Mouse (Mus musculus) lung, embryonic 16.5 days (tissue): ENCODE results near the gene Med12. TPM values are rescaled to one million over a fixed set of nuclear protein-coding genes. Genes with fewer than 3 reads are reported as not detected.

Source experiments
- ATAC-seq: fragments of 200-750 bp; cut with Nextera tagmentation; 2 replicates; pipeline ENCODE4 v1.8.0; 2017; ENCODE audit warnings: low read depth, mild to moderate bottlenecking, moderate library complexity
- H3K27ac ChIP-seq: fragments of 300-500 bp; sonication (generic); 2 replicates; pipeline ENCODE4 v1.5.1; 2014; ENCODE audit warnings: mild to moderate bottlenecking, control low read depth, low read length
- H3K27me3 ChIP-seq: fragments of 300-500 bp; sonication (generic); 2 replicates; pipeline ENCODE4 v1.6.1; 2014; ENCODE audit warnings: low read depth, low read length, mixed read lengths; ENCODE audit not compliant: control insufficient read depth, insufficient read depth
- H3K36me3 ChIP-seq: fragments of 300-500 bp; sonication (generic); 2 replicates; pipeline ENCODE4 v1.6.1; 2014; ENCODE audit warnings: low read length; ENCODE audit not compliant: control insufficient read depth, insufficient read depth
- H3K4me1 ChIP-seq: fragments of 300-500 bp; sonication (generic); replicated peaks from 2 replicates; pipeline ENCODE4 v1.6.1; 2014; ENCODE audit warnings: low read length, mixed read lengths; ENCODE audit not compliant: control insufficient read depth, insufficient read depth
- H3K4me2 ChIP-seq: fragments of 300-500 bp; sonication (generic); 2 replicates; pipeline ENCODE4 v1.6.1; 2014; ENCODE audit warnings: low read depth, low read length, control low read depth
- H3K4me3 ChIP-seq: fragments of 300-500 bp; sonication (generic); 2 replicates; pipeline ENCODE4 v1.5.1; 2014; ENCODE audit warnings: mild to moderate bottlenecking, low read length, control low read depth
- H3K9ac ChIP-seq: fragments of 300-500 bp; sonication (generic); 2 replicates; pipeline ENCODE4 v1.6.1; 2014; ENCODE audit warnings: low read length, control low read depth
- H3K9me3 ChIP-seq: fragments of 300-500 bp; sonication (generic); 2 replicates; pipeline ENCODE4 v1.6.1; 2016; ENCODE audit warnings: low read length; ENCODE audit not compliant: control insufficient read depth
- WGBS: fragments of 180-500 bp; shearing (Covaris S2); extraction: QIAGEN DNeasy Blood & Tissue Kit; methylation state at CpG from one replicate; pipeline ENCODE4 v1.1.7; 2014; 5-methylcytosine and 5-hydroxymethylcytosine counted together
- polyA plus RNA-seq: library from polyadenylated mRNA; unstranded; fragments of >200 nt; fragmentation: Nextera tagmentation; extraction: Ambion mirVana; gene quantifications from 2 replicates; pipeline ENCODE4 v1.2.1, GENCODE M21; 2015

Gene Med12
- polyA plus RNA-seq, 1 experiment from 2014 or later = 34.2 TPM

- Histone ChIP-seq H3K4me2 (no peak within 1 kb of the TSS), H3K36me3 (no peaks in the 10 kb centered on the region), H3K9ac (0 out of 2 replicates have a peak within 1 kb of the TSS, but pooled peaks have one; percentile 20), H3K27me3 (no peaks in the 10 kb centered on the region), H3K9me3 (no peaks in the 10 kb centered on the region), H3K4me3 (peak within 1 kb of the TSS; percentile 18; the same call in 1 of the 2 replicates), H3K27ac (no peak within 1 kb of the TSS), H3K4me1 (0 out of 2 replicates have a peak, but pooled peaks cover 5% of the 10 kb centered on the region)
- WGBS = 38% methylated on average over 5 of the region's 5 CpGs
- no peak for ATAC-seq
These were observed 5.6 kb upstream of the Med12 start, which contains the start of gene Il2rg for GRCm38 (mm10) chrX:101268025-101268754. TSS of gene Il2rg (minus strand) at chrX:101268255.

GRCm38 (mm10) chrX:101268755-101269124, 5.1 kb upstream of the Med12 start, which contains the start of gene Gm20489:
TSS of gene Gm20489 (minus strand) at chrX:101269023.
- WGBS = 55% methylated on average over 3 of the region's 3 CpGs
- peak within 1 kb of the TSS; percentile 18; the same call in 1 of the 2 replicates for H3K4me3 ChIP-seq

GRCm38 (mm10) chrX:101273410-101273809, 420 bp upstream of the Med12 start:
- Histone ChIP-seq H3K27ac (peak overlapping the region; percentile 46; the same call in 1 of the 2 replicates), H3K4me3 (peak overlapping the region; percentile 64), H3K4me1 (peaks cover 5% of the 10 kb centered on the region; the same call in 1 of the 2 replicates), H3K36me3 (peaks cover 3% of the 10 kb centered on the region), H3K27me3 (no peaks in the 10 kb centered on the region; the same call in 1 of the 2 replicates), H3K9ac (peak overlapping the region; percentile 83), H3K9me3 (no peaks in the 10 kb centered on the region), H3K4me2 (peak overlapping the region; percentile 58)
- 23% methylated on average over 6 of the region's 6 CpGs for WGBS
- no peak for ATAC-seq

More at GRCm38 (mm10) chrX:101268755-101269124, 5.1 kb upstream of the Med12 start, which contains the start of gene Gm20489:
- no peaks in the 10 kb centered on the region for H3K36me3 ChIP-seq
- H3K9ac ChIP-seq = 0 out of 2 replicates have a peak within 1 kb of the TSS, but pooled peaks have one; percentile 20
- 0 out of 2 replicates have a peak, but pooled peaks cover 5% of the 10 kb centered on the region for H3K4me1 ChIP-seq
- no peaks in the 10 kb centered on the region for H3K9me3 ChIP-seq
- H3K27me3 ChIP-seq = no peaks in the 10 kb centered on the region
- no peak for ATAC-seq
- H3K27ac ChIP-seq = no peak within 1 kb of the TSS
- no peak within 1 kb of the TSS for H3K4me2 ChIP-seq

GRCm38 (mm10) chrX:101282813-101283212, 9.0 kb downstream of the Med12 start:
- Histone ChIP-seq H3K4me3 (no peak overlapping the region), H3K4me1 (no peaks in the 10 kb centered on the region), H3K27me3 (no peaks in the 10 kb centered on the region), H3K36me3 (peaks cover 6% of the 10 kb centered on the region), H3K27ac (no peak overlapping the region), H3K4me2 (no peak overlapping the region), H3K9ac (no peak overlapping the region), H3K9me3 (no peaks in the 10 kb centered on the region)
- no peak for ATAC-seq
- 77% methylated on average over 6 of the region's 6 CpGs for WGBS

GRCm38 (mm10) chrX:101285534-101285933, 11.7 kb downstream of the Med12 start:
- H3K4me2 ChIP-seq = no peak overlapping the region
- H3K9ac ChIP-seq = no peak overlapping the region
- H3K27ac ChIP-seq = no peak overlapping the region
- H3K4me1 ChIP-seq = no peaks in the 10 kb centered on the region
- ATAC-seq = peak; percentile 51; the same call in 1 of the 2 replicates
- no peaks in the 10 kb centered on the region for H3K9me3 ChIP-seq
- H3K27me3 ChIP-seq = no peaks in the 10 kb centered on the region
- 26% methylated on average over 6 of the region's 6 CpGs for WGBS
- peaks cover 6% of the 10 kb centered on the region for H3K36me3 ChIP-seq
- H3K4me3 ChIP-seq = no peak overlapping the region

- no peaks in the 10 kb centered on the region for H3K9me3 ChIP-seq
- ATAC-seq = no peak
- H3K9ac ChIP-seq = no peak overlapping the region
- H3K27me3 ChIP-seq = no peaks in the 10 kb centered on the region
- no peak overlapping the region for H3K4me2 ChIP-seq
- peaks cover 9% of the 10 kb centered on the region for H3K36me3 ChIP-seq
- 88% methylated on average over 14 of the region's 14 CpGs for WGBS
- H3K27ac ChIP-seq = no peak overlapping the region
- no peak overlapping the region for H3K4me3 ChIP-seq
- H3K4me1 ChIP-seq = no peaks in the 10 kb centered on the region
These were observed 12.3 kb downstream of the Med12 start for GRCm38 (mm10) chrX:101285953-101286670.

- Histone ChIP-seq H3K4me1 (no peaks in the 10 kb centered on the region), H3K9me3 (no peaks in the 10 kb centered on the region), H3K27me3 (no peaks in the 10 kb centered on the region), H3K4me2 (no peak overlapping the region), H3K36me3 (peaks cover 6% of the 10 kb centered on the region; the same call in 1 of the 2 replicates), H3K27ac (no peak overlapping the region), H3K4me3 (no peak overlapping the region), H3K9ac (no peak overlapping the region)
- 86% methylated on average over 3 of the region's 3 CpGs for WGBS
- ATAC-seq = no peak
These were observed 13.7 kb downstream of the Med12 start for GRCm38 (mm10) chrX:101287543-101287942.

- Histone ChIP-seq H3K4me1 (no peaks in the 10 kb centered on the region), H3K9ac (no peak overlapping the region), H3K36me3 (peaks cover 9% of the 10 kb centered on the region), H3K27ac (no peak overlapping the region), H3K9me3 (no peaks in the 10 kb centered on the region), H3K27me3 (no peaks in the 10 kb centered on the region), H3K4me2 (no peak overlapping the region), H3K4me3 (no peak overlapping the region)
- WGBS = 85% methylated on average over 6 of the region's 6 CpGs
- no peak for ATAC-seq
These were observed 14.6 kb downstream of the Med12 start for GRCm38 (mm10) chrX:101288432-101288831.

GRCm38 (mm10) chrX:101289037-101289436, 15.2 kb downstream of the Med12 start:
- no peaks in the 10 kb centered on the region for H3K27me3 ChIP-seq
- no peak overlapping the region for H3K4me2 ChIP-seq
- no peak overlapping the region for H3K27ac ChIP-seq
- H3K9ac ChIP-seq = no peak overlapping the region
- no peaks in the 10 kb centered on the region for H3K9me3 ChIP-seq
- H3K4me3 ChIP-seq = no peak overlapping the region
- no peaks in the 10 kb centered on the region for H3K4me1 ChIP-seq
- peaks cover 10% of the 10 kb centered on the region for H3K36me3 ChIP-seq
- ATAC-seq = no peak
- WGBS = 78% methylated on average over 7 of the region's 7 CpGs
